10 mouse cellular contexts compared by ENCODE assay signal in genomic region chr10:60371596-60372386, GRCm38 (mm10). TPM values are rescaled to one million over a fixed set of nuclear protein-coding genes. Genes with fewer than 3 reads are reported as not detected.
DNase-seq lines count a peak whose midpoint lies in the region; ATAC-seq and TF ChIP-seq lines count a peak whose summit lies in the region.
"Had no signal": no experiment of that assay in that cellular context is flagged by ENCODE, and none has a peak within 500 bp of the region (broad histone marks: within the 10 kb centered on the region; RNA-seq: fewer than 3 reads in every experiment).

No protein-coding gene starts in this region.

- intact Hi-C loops in left cerebral cortex, adult 2 months (cut with DNase I), result no loop called here

- no peaks in the 10 kb centered on the region for H3K27me3 ChIP-seq in midbrain, embryonic 13.5 days

- H3K4me2 ChIP-seq in midbrain, embryonic 13.5 days (replicated peaks), result no peak overlapping the region

- no peaks in the 10 kb centered on the region for H3K9me3 ChIP-seq in midbrain, embryonic 13.5 days

- H3K9ac ChIP-seq in midbrain, embryonic 13.5 days (replicated peaks), result no peak overlapping the region

- peaks cover 20% of the 10 kb centered on the region for H3K4me1 ChIP-seq in lung, adult 2 months (ENCODE audit: control insufficient read depth, insufficient read depth, low read length)
- H3K4me1 ChIP-seq in midbrain, embryonic 13.5 days (replicated peaks), result no peaks in the 10 kb centered on the region

- WGBS in lung, adult 2 months, result 43% methylated on average over 5 of the region's 5 CpGs
- 79% methylated on average over 5 of the region's 5 CpGs for WGBS in midbrain, embryonic 13.5 days

- H3K4me3 ChIP-seq in lung, adult 2 months (replicated peaks; ENCODE audit: extremely low read depth, low read depth, low read length), result no peak overlapping the region
- no peak overlapping the region for H3K4me3 ChIP-seq in midbrain, embryonic 13.5 days (replicated peaks)
- no peak overlapping the region for H3K4me3 ChIP-seq in left cerebral cortex, adult 2 months

- ATAC-seq in hematopoietic stem cell, adult 5-6 weeks (replicated peaks in 1 of 2; ENCODE audit: insufficient read depth in 1 of 2, low FRiP score in 2 of 2, low TSS enrichment in 1 of 2, low read depth in 1 of 2, poor library complexity in 2 of 2, severe bottlenecking in 2 of 2), result peak; percentile 46 to 70
- ATAC-seq in megakaryocyte progenitor cell, adult 5-6 weeks (replicated peaks; ENCODE audit: poor library complexity), result peak; percentile 46
- no peak for ATAC-seq in midbrain, embryonic 13.5 days

- peak; percentile 26 to 34 for DNase-seq in lung, adult 18-20 months
- no peak for DNase-seq in lung, adult 2 months
- DNase-seq in cerebellum, postnatal 36 days, result no peak
- DNase-seq in left cerebral cortex, adult 2 months (ENCODE audit: extremely low spot score in 1 of 2, low spot score in 2 of 2), result no peak
- DNase-seq: cerebellum, adult 2 months; heart, postnatal 10 days had no signal

- no peak for TF ChIP-seq CTCF in lung, adult 2 months (IDR thresholded peaks at IDR 0.05; ENCODE audit: insufficient read depth, low read length)
- no peak for TF ChIP-seq CTCF in left cerebral cortex, adult 2 months (IDR thresholded peaks at IDR 0.05)

- no peak for TF ChIP-seq POLR2A in lung, adult 2 months (IDR thresholded peaks at IDR 0.05; ENCODE audit: borderline replicate concordance, extremely low read depth, low read depth, low read length)

- no peak overlapping the region for H3K27ac ChIP-seq in midbrain, embryonic 13.5 days
- H3K27ac ChIP-seq in left cerebral cortex, adult 2 months, result no peak overlapping the region; the same call in 1 of the 2 replicates

- no peaks in the 10 kb centered on the region for H3K36me3 ChIP-seq in midbrain, embryonic 13.5 days

RNA-seq across cellular contexts. Expression of gene Vsir, which starts 25.1 kb away (rescaled TPM):
- polyA plus RNA-seq in lung, adult 2 months (2012; rRNA removed), result 87.9 and 105 TPM in 2 replicates
- total RNA-seq in hematopoietic stem cell, adult 5-6 weeks (2017), result 50.2 and 83.1 TPM in 2 replicates
- total RNA-seq in megakaryocyte progenitor cell, adult 5-6 weeks (2015), result 43.4 and 55.3 TPM in 2 replicates
- 119 and 123 TPM in 2 replicates for total RNA-seq in megakaryocyte progenitor cell, adult 5-6 weeks (2017)
- polyA plus RNA-seq in midbrain, embryonic 13.5 days (2015; fragmentation: Nextera tagmentation; extraction: Ambion mirVana), result 1.6 and 1.7 TPM in 2 replicates
- total RNA-seq in left cerebral cortex, adult 2 months (2021), result 10 to 100 TPM; 19.7 to 26.7 TPM

RNA-seq across cellular contexts. Expression of gene Gm17455, which starts 27.7 kb away (rescaled TPM):
- polyA plus RNA-seq in lung, adult 2 months (2012; rRNA removed), result 0.33 and 1.2 TPM in 2 replicates
- total RNA-seq in hematopoietic stem cell, adult 5-6 weeks (2017), result not detected in 2 replicates
- total RNA-seq in megakaryocyte progenitor cell, adult 5-6 weeks (2015), result 0.29 TPM in 1 of 2 replicates, not detected in the other
- not detected in 2 replicates for total RNA-seq in megakaryocyte progenitor cell, adult 5-6 weeks (2017)
- polyA plus RNA-seq in midbrain, embryonic 13.5 days (2015; fragmentation: Nextera tagmentation; extraction: Ambion mirVana), result 4.9 and 7.9 TPM in 2 replicates
- total RNA-seq in left cerebral cortex, adult 2 months (2021), result not detected
- total RNA-seq: heart, postnatal 10 days; megakaryocyte-erythroid progenitor cell, adult 5-6 weeks had no signal

Comparison
In these comparisons a context has a peak if more than half of its experiments do, and no peak if none do; other contexts are left out.
1. DNase-seq: peak in lung, adult 18-20 months (2 of 2); none in lung, adult 2 months (single experiment), cerebellum, postnatal 36 days (0 of 2) and left cerebral cortex, adult 2 months (0 of 2).